Mouse (Mus musculus): ENCODE results near the gene Tmem138.

The Tmem138 gene

DNA sequence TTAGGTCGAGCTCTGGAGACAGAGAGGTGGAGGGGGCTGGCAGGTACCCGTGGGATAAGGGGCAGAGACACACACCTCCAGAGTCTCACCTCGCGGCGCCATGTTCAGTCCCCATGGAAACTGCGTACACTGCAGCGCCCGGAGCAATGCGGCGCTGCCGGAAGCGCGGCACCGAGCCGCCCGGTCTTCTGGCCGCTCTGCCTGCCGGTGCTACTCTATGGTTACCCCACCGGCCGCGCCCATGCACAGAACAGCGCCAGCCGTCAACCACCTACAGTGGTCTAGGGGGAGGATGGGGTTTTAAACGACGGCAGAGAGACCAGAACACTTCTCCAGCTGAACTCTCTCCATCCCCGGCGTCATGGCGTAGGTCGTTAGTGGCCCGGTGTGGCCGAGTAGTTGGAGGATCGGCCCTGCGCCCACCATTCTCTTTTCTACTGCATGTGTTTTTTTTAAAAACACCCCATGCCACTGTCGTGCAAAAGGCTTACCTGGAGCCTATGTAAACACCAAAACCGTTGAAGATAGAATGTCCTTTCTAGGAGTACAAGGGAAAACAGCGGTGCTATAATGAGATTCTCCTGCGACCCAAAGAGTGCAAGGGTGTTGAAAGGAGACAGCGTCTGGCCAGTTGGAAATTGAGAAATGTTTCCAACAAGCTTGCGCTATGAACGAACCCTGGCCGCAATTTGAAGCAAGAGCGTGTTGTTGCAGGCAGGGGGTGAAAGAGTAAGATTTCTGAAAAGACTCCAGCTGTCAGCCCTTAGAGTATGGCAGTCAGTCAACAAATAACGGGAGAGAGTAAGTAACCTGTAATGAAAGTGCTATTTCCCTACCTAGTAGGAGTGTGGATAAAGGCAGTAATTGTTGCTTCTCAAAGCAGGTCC lies 21.3 kb downstream of the Tmem138 start, which contains the start of gene Tmem216:
Gene Tmem216, minus strand, starts transcription at position 615 of the 887 bp plus-strand sequence.
- no peak; the same call in 1 of the 2 replicates for TF ChIP-seq GATA4 (IDR thresholded peaks at IDR 0.05; ENCODE audit: insufficient replicate concordance, low read length)

DNA sequence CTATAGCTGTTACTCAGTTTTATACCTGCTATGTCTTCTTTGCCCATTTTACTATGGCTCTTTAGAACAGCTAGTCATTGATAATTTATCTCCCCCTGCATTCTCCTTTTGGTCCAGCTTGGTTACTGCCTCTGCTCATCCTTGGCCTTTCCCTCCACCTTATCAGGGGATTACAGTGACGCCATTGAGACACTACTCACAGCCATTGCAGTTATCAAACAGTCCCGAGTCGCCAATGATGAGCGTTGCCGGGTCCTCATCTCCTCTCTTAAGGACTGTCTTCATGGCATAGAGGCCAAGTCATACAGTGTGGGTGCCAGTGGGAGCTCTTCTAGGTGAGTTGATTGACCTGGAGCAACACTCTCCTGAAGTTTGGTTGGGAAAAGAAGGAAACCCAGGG lies 37.7 kb downstream of the Tmem138 start:
- TF ChIP-seq GATA4 (IDR thresholded peaks at IDR 0.05; ENCODE audit: insufficient replicate concordance, low read length), result no peak

DNA sequence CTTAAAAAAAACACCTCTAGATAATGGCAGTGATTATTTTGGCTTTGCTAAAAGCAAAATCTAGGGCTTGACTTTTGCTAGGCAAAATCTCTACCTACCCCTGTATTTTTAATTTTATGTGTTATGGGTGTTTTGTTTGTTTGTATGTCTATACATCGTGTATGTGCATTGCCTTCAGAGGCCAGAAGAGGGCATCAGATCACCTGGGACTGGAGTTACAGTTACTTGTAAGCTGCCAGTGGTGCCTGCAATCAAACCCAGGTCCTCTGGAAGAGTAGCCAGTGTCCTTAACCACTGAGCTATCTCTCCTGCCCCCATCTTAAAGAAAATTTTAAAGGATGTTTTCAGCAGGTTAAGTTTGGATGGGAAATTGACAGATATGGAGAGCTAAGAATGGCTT lies 47.1 kb downstream of the Tmem138 start:
- no peak for TF ChIP-seq GATA4 (IDR thresholded peaks at IDR 0.05; ENCODE audit: insufficient replicate concordance, low read length)

DNA sequence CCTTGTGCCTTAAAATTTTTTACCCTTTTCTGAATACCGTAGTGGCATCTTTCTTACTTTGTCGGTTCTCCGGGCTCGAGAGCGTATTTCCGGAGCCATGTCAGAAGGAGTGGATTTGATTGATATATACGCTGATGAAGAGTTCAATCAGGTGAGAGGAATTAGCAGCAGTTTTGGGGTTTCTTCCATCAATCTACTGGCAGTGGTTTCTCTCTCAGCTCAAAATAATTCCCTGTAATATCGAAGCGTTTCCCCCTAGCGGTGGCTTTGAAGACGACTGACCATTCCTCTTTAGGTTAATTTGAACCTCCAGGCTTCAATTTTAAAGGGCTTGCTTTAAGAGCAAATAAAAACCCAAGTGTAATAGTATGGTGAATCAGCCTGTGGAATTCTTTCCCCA lies 51.3 kb downstream of the Tmem138 start, which contains the start of gene Sdhaf2:
Gene Sdhaf2, minus strand, starts transcription at position 233 of the 400 bp plus-strand sequence.
- no peak for TF ChIP-seq GATA4 (IDR thresholded peaks at IDR 0.05; ENCODE audit: insufficient replicate concordance, low read length)

DNA sequence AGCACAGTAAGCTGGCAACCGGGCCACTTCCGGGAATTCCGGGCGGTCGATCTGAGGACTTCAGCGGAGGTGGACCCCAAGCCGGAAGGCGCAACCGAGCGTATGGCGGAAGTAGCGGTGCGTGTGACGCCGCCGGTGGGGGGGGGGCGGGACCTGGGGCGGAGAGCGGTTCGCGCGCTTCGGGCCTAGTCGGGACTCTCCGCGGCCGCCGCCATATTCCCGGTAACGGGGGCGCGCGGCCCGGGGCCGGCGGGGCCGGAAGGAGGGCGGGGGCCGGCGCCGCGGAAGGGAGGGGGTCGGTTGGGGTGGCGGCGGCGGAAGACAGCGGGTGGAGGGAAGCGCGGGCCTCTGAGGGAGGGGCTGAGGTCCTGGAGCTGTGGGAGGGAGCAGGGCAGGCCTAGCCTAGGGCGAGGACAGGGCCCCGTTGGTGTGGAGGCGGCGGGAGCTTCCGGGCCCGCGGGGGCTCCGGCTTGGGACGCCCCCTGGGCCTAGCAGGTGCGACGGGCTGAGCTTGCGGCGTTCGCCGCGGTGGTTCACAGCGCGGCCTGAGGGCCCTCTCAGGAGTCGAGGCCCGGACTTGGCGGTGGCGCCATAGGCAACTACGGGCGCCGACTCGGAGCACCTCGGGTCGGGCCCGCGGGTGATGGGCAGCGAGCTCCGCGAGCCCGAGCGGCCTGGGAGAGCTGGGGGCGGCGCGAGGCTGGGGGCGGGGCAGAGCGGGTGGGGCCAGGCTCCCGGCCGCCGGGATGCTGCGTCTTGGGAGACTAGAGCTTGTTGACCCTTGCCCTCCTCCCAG lies 51.9 kb downstream of the Tmem138 start, which contains the start of gene Cpsf7:
Gene Cpsf7, plus strand, starts transcription at position 161 of the 796 bp plus-strand sequence.
- no peak for TF ChIP-seq GATA4 (IDR thresholded peaks at IDR 0.05; ENCODE audit: insufficient replicate concordance, low read length)

DNA sequence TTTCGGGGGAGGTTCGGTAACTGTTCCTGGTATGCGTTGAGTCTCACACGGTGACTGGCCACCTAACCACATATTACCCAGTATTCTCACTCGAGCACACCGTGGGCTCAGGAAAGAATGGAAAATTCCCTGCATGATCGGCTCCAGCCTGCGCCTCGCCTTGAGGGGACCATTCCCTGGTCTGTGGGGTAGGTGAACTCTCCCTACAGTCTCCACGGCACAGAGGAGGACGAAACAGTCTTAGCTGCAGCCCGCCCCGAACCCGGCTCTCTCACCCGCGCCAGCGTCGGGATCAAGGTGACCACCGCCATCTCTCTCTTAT lies 52.4 kb downstream of the Tmem138 start:
- TF ChIP-seq GATA4 (IDR thresholded peaks at IDR 0.05; ENCODE audit: insufficient replicate concordance, low read length), result no peak

DNA sequence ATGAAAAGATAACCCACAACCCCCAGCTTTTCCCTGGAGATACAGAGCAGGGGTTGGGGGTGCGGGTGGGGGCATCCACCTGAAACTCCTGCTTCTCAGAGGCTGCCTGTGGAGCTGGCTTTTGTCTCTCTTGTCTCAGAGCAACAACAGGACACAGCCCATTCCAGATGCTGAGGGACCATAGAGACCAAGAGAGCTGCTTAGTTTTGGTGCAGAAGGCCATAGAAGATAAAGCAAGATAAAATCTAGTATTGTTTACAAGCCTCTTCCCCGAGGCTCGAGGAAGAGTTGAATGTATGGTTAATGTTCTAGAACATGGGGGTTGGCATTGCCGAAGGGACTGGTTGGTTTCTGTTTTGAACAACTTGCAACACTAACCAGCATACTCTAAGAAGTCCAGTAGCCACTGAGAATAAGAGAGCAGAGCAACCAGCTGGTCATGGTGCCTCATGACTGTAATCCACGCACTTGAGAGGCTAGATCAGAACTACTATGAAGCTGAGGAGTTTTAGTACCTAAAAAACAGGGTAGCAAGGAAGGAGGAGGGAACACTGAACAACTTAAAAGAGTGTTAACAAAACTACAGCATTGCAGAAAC lies 53.6 kb downstream of the Tmem138 start:
- no peak for TF ChIP-seq GATA4 (IDR thresholded peaks at IDR 0.05; ENCODE audit: insufficient replicate concordance, low read length)

DNA sequence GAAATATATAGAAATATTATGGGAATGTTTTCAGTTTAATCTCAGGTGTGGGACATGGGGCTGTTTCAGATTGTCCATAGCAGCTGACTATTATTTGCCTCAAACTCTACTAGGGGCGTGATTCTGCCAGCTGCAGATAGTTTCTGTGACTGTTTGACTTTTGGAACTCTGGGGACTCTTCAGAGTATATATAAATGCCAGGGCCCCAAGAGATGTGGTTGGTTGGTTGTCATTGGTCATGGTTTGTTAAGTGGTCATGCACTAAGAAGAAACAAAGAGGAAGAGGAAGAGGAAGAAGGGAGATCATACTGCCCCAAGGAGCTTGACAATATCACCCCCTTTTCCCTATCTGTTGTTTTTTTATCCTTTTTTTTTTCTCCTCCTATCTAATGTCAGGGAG lies 55.2 kb downstream of the Tmem138 start:
- no peak for TF ChIP-seq GATA4 (IDR thresholded peaks at IDR 0.05; ENCODE audit: insufficient replicate concordance, low read length)
